Comparison of ENCODE assay signal across 8 mouse cellular contexts in genomic region chr11:23632945-23633878, GRCm38 (mm10). TPM values are rescaled to one million over a fixed set of nuclear protein-coding genes. Genes with fewer than 3 reads are reported as not detected.
DNase-seq lines count a peak whose midpoint lies in the region; ATAC-seq lines count a peak whose summit lies in the region.

Gene 0610010F05Rik, minus strand, starts transcription at chr11:23633639.

- WGBS in hindbrain, embryonic 11.5 days: under 1% methylated on average over 75 of the region's 103 CpGs

- H3K4me3 ChIP-seq in hindbrain, embryonic 11.5 days (ENCODE audit: low read depth, low read length): peak within 1 kb of the TSS; percentile 85

- DNase-seq in Muller cell, postnatal 12 days (ENCODE audit: inconsistent ontology term): peak; percentile 98
- peak; percentile 89 for DNase-seq in cerebellum, adult 9-11 months
- DNase-seq in frontal cortex, adult 2 months (ENCODE audit: extremely low spot score in 1 of 2, low spot score in 1 of 2): peak; percentile 46 to 77
- peak; percentile 96 for DNase-seq in hindbrain, embryonic 11.5 days (ENCODE audit: low spot score)
- DNase-seq in layer of hippocampus, postnatal 10 days (ENCODE audit: low spot score in 2 of 2): peak; percentile 74 to 83
- DNase-seq in lung, postnatal 10 days: peak; percentile 89
- DNase-seq in ovary, postnatal 36 days (ENCODE audit: low spot score): peak; percentile 85
- peak; percentile 77 for DNase-seq in thymus, postnatal 25 days

- peak; percentile 100 for ATAC-seq in hindbrain, embryonic 11.5 days (ENCODE audit: low FRiP score)

- no peaks in the 10 kb centered on the region for H3K27me3 ChIP-seq in hindbrain, embryonic 11.5 days (ENCODE audit: control insufficient read depth, insufficient read depth, low read length)

- peak within 1 kb of the TSS; percentile 54 for H3K4me2 ChIP-seq in hindbrain, embryonic 11.5 days (replicated peaks; ENCODE audit: low read depth, low read length)

- no peaks in the 10 kb centered on the region for H3K4me1 ChIP-seq in hindbrain, embryonic 11.5 days (replicated peaks; ENCODE audit: control insufficient read depth, insufficient read depth, low read length)

- H3K27ac ChIP-seq in hindbrain, embryonic 11.5 days (ENCODE audit: low read depth, low read length): peak within 1 kb of the TSS; percentile 93

- no peaks in the 10 kb centered on the region for H3K36me3 ChIP-seq in hindbrain, embryonic 11.5 days (ENCODE audit: control insufficient read depth, insufficient read depth, low read length)

- peak within 1 kb of the TSS; percentile 95 for H3K9ac ChIP-seq in hindbrain, embryonic 11.5 days (ENCODE audit: low read depth, low read length)

- H3K9me3 ChIP-seq in hindbrain, embryonic 11.5 days (ENCODE audit: control insufficient read depth, low read length): no peaks in the 10 kb centered on the region

RNA-seq across cellular contexts. Expression of gene 0610010F05Rik, which starts in this region (rescaled TPM):
- polyA plus RNA-seq in frontal cortex, adult 2 months (2012; rRNA removed): 21.9 and 24.2 TPM in 2 replicates
- polyA plus RNA-seq in hindbrain, embryonic 11.5 days (2014; fragmentation: Nextera tagmentation; extraction: Ambion mirVana): 74.3 and 82.2 TPM in 2 replicates
- 10 to 100 TPM; 66.0 to 69.2 TPM for total RNA-seq in layer of hippocampus, postnatal 10 days (2021)

Comparison
In these comparisons a context has a peak if more than half of its experiments do, and no peak if none do; other contexts are left out.
1. Peak in every context shown above with its lines: DNase-seq, ATAC-seq, H3K4me3 ChIP-seq and H3K27ac ChIP-seq.